Mouse (Mus musculus): ENCODE results near the gene Bahcc1.

- TF ChIP-seq CTCF (IDR thresholded peaks at IDR 0.05; ENCODE audit: insufficient read depth, low read length) (no peak), POLR2A (IDR thresholded peaks at IDR 0.05; ENCODE audit: borderline replicate concordance, extremely low read depth, low read depth, low read length) (no peak)
Observed at GRCm38 (mm10) chr11:120209462-120209861, 23.3 kb upstream of the Bahcc1 start.
